Mouse (Mus musculus) c-Kit-positive CD71-positive TER-119-negative erythroid progenitor cells, embryonic 14.5 days (primary cell): ENCODE results near the gene Gm10135.
"Not testable (repeated sequence)": the region's sequence is repeated elsewhere in the genome, so short reads cannot be mapped to it uniquely, and the experiment has no call there.

Experiments
- DNase-seq: peaks from one replicate; pipeline ENCODE4 v3.0.0-alpha.2; 2013; ENCODE audit warnings: low read depth

Gene Gm10135

GRCm38 (mm10) chr5:72960096-72960495 is 14.4 kb downstream of the Gm10135 start:
- no peak for DNase-seq

GRCm38 (mm10) chr5:72957281-72957680 is 17.2 kb downstream of the Gm10135 start:
- no peak for DNase-seq

GRCm38 (mm10) chr5:72953996-72954604 is 20.4 kb downstream of the Gm10135 start:
- DNase-seq = no peak

- no peak for DNase-seq
Measured at GRCm38 (mm10) chr5:72950252-72950651, 24.2 kb downstream of the Gm10135 start.

GRCm38 (mm10) chr5:72948136-72948535 is 26.4 kb downstream of the Gm10135 start:
- no peak for DNase-seq

- DNase-seq = no peak
Measured at GRCm38 (mm10) chr5:72940906-72941432, 33.5 kb downstream of the Gm10135 start.

GRCm38 (mm10) chr5:72939311-72939710 is 35.2 kb downstream of the Gm10135 start:
- no peak for DNase-seq

GRCm38 (mm10) chr5:72938421-72938820 is 36.1 kb downstream of the Gm10135 start:
- not testable (repeated sequence) for DNase-seq

GRCm38 (mm10) chr5:72933026-72933675 is 41.4 kb downstream of the Gm10135 start:
- DNase-seq = no peak

GRCm38 (mm10) chr5:72927074-72927473 is 47.4 kb downstream of the Gm10135 start:
- DNase-seq = no peak

- no peak for DNase-seq
Measured at GRCm38 (mm10) chr5:72922796-72923195, 51.7 kb downstream of the Gm10135 start.

GRCm38 (mm10) chr5:72921171-72921570 is 53.3 kb downstream of the Gm10135 start:
- DNase-seq = no peak

GRCm38 (mm10) chr5:72920416-72920815 is 54.1 kb downstream of the Gm10135 start:
- no peak for DNase-seq

GRCm38 (mm10) chr5:72916851-72917250 is 57.7 kb downstream of the Gm10135 start:
- no peak for DNase-seq

- DNase-seq = no peak
Measured at GRCm38 (mm10) chr5:72916048-72916447, 58.5 kb downstream of the Gm10135 start.
